Mouse (Mus musculus): ENCODE results near the gene Fcrl5. TPM values are rescaled to one million over a fixed set of nuclear protein-coding genes. Genes with fewer than 3 reads are reported as not detected.

Gene Fcrl5
- not detected for total RNA-seq (2021)
- long read RNA-seq, experiment 1, result 0 reads
- long read RNA-seq, experiment 2, result 0 reads

DNA sequence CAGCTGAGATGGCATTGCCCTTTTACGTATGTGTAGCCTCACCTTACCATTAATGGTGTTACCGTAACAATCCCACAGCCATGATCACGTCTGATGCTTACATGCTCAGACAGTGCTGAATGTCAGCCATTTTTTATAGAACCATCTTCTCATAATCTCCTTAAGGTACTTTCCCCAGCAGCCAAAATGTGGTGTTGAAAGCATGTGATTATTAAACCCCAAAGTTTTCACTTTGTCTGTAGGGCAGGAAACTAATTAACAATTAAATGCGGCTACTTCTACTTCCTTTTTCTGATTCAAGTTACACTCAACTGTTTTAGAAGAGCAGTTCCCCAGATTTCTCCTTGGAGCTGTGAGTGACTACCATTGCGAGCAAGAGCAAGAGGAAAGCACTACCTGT lies at the start of gene Fcrl5:
Gene Fcrl5 (plus strand): TSS at position 295 of the 400 bp plus-strand sequence.
- Histone ChIP-seq H3K27ac (no peak within 1 kb of the TSS), H3K4me3 (no peak within 1 kb of the TSS)
- intact Hi-C loops (cut with DNase I), result no loop called here
- TF ChIP-seq CTCF (IDR thresholded peaks at IDR 0.05), result no peak
- DNase-seq (ENCODE audit: extremely low spot score in 1 of 2, low spot score in 2 of 2), result no peak

DNA sequence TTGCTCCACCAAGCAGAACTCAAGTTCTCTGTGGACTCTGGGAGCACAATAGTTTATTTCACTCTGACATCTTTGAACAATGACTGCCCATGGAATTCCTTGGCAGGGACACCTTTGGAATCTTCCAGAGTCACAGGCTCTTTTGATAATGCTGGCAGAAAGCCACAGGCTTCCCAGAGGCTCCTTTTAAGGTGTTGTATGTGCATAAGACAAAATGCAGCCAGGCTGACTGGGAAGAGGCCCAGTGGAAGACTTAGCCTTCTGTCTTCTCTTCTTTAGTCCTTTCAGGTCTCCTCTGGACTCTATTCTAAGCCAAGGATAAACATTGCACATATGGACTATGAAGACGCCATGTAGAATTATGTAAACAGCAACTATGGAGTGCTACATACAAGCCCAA lies 44.6 kb upstream of the Fcrl5 start:
- TF ChIP-seq CTCF (IDR thresholded peaks at IDR 0.05), result no peak
- intact Hi-C loops (cut with DNase I), result no loop called here
- Histone ChIP-seq H3K27ac (no peak overlapping the region), H3K4me3 (no peak overlapping the region)
- no peak for DNase-seq (ENCODE audit: extremely low spot score in 1 of 2, low spot score in 2 of 2)

DNA sequence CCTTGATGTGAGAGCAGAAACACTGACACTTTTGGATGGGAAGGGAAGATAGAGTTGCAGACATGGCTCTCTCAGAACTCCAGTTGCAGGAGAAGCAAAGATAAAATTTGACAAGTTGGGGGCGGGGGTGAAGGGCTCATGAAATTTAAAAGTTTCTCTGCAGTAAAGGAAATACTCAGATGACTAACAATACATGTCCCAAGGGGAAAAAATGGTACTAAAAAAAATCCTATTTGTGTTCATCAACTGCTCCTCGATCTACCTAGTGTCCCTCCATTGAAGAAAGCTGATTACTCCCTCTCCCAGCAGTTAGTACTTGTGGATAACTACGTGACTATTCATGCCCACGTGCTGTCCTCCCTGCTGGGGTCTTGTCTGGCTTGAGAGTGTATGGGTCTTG lies 36.8 kb upstream of the Fcrl5 start:
- Histone ChIP-seq H3K4me3 (no peak overlapping the region), H3K27ac (no peak overlapping the region)
- no peak for TF ChIP-seq CTCF (IDR thresholded peaks at IDR 0.05)
- DNase-seq (ENCODE audit: extremely low spot score in 1 of 2, low spot score in 2 of 2), result no peak
- intact Hi-C loops (cut with DNase I), result no loop called here

DNA sequence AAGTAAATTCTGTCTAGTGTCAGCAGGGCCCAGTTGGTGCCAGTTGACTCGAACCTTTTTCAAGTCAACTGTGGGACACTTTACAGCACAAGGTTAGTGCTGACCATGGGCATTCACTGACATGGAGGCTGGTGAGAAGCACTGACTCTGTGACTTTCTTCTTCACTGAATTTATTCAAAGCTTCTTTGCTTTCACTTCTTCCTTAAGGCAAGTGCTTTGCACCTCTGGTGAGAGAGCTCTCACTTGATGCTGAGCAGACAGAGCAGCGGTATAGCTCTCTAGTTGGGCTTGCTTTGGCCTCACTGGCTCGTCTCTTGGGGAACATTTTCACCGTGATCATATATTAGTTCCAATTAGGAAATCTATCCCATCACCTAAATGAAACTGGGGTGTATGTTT lies 35.7 kb upstream of the Fcrl5 start:
- no peak for DNase-seq (ENCODE audit: extremely low spot score in 1 of 2, low spot score in 2 of 2)
- Histone ChIP-seq H3K4me3 (no peak overlapping the region), H3K27ac (no peak overlapping the region)
- intact Hi-C loops (cut with DNase I), result loop anchor here (10.0 kb wide), 1 partner anchor 155 kb away; no protein-coding TSS in a partner anchor
- TF ChIP-seq CTCF (IDR thresholded peaks at IDR 0.05), result no peak

DNA sequence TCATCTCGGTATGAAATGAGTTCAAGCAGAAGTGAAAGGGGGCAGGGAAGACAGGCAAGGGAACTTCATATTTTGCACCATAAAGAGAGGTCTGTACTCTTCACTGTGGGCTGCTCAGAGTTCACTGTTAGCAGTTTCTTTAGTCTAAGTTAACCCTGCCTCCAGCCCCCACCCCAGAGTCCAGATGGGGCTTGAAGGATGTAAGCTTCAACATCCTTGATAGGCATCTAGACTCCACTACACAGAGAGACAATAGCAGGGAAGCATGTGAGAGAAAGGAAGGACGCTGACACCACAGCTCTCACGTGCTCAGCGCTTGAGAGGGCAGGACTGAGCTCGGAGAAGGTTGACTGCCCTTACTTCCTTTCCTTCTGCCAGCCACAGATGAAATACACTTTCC lies 34.3 kb upstream of the Fcrl5 start:
- DNase-seq (ENCODE audit: extremely low spot score in 1 of 2, low spot score in 2 of 2), result no peak
- intact Hi-C loops (cut with DNase I), result loop anchor here (10.0 kb wide), 1 partner anchor 157 kb away; no protein-coding TSS in a partner anchor

DNA sequence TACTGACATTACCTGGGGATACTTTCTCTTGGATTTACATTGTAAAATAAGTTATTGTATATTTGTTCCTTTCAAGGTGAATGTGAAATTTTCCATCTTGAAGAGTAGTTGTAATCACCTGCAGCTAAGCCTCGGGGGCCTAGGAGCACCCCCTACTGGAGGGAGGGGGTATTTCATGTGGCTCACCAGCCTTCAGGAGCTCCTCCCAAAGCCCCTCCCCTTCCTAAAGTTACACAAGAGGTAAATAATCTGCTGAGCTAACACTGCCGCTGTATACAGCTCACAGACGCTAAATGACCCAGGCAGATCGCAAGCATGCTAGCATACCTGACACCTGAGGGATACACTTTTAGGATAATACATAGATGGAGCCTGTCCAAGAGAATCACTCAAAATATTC lies 27.4 kb upstream of the Fcrl5 start:
- intact Hi-C loops (cut with DNase I), result loop anchor here (5.0 to 10.0 kb wide), 2 partner anchors 86 to 163 kb away; no protein-coding TSS in a partner anchor

More for the DNA sequence above, 34.3 kb upstream of the Fcrl5 start:
- Histone ChIP-seq H3K27ac (no peak overlapping the region), H3K4me3 (no peak overlapping the region)
- no peak for TF ChIP-seq CTCF (IDR thresholded peaks at IDR 0.05)

DNA sequence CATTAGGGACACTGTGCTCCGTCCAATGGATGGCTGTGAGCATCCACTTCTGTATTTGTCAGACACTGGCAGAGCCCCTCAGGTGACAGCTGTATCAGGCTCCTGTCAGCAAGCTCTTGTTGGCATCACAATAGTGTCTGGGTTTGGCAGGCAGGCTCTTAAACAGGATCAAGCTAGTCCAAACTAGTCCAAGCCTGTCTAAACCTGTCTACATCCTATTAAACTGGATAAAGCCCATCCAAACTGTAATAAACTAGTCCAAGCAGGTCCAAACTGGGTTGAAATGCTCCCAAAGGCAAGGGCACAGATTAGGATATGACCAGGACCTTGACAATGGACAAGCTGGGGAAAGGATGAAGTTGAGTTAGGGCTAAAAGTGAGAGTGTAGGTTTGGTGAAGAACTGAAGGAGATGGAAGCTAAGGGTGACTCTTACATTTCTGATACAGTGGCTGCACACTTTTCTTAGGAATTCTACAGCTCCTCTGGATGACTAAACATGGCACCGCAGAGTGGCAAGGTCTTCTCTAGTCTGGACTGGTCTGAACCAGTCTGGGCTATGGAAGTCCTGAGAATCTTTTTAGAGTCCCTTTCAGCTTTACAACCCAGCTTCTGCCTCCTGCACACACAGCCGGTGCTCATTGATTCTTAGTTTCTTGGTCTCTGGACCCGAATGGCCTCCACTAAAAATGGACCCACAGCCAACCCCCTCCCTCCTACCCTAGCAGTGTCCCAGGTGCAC lies 26.2 kb upstream of the Fcrl5 start:
- H3K27ac ChIP-seq, result no peak overlapping the region
- intact Hi-C loops (cut with DNase I), result loop anchor here (5.0 to 10.0 kb wide), 2 partner anchors 87 to 165 kb away; no protein-coding TSS in a partner anchor

More for the DNA sequence above, 27.4 kb upstream of the Fcrl5 start:
- no peak for DNase-seq (ENCODE audit: extremely low spot score in 1 of 2, low spot score in 2 of 2)
- Histone ChIP-seq H3K4me3 (no peak overlapping the region), H3K27ac (no peak overlapping the region)
- peak; percentile 48 for TF ChIP-seq CTCF (IDR thresholded peaks at IDR 0.05)

DNA sequence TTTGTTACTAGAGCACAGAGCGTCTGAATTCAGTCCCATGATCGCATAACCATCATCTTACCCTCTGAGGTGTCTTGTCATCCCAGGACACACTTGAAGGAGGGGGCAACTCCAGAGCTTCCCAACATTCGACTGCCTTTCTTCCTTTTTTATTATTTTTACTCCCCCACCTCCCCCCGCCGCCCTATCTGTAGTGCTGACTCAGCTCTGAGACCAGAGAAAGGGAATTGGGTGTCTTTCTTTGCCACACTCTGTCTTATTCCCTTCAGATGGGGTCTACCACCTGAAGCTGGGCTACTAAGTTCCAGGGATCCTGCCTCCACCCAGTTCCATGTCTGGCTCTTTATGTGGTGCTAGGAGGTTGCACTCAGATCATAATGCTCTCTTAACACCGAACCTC lies 25.0 kb upstream of the Fcrl5 start:
- intact Hi-C loops (cut with DNase I), result loop anchor here (1.0 to 2.0 kb wide), 2 partner anchors 89 to 152 kb away; no protein-coding TSS in a partner anchor
- TF ChIP-seq CTCF (IDR thresholded peaks at IDR 0.05), result no peak

More for the DNA sequence above, 26.2 kb upstream of the Fcrl5 start:
- no peak for TF ChIP-seq CTCF (IDR thresholded peaks at IDR 0.05)
- no peak overlapping the region for H3K4me3 ChIP-seq
- no peak for DNase-seq (ENCODE audit: extremely low spot score in 1 of 2, low spot score in 2 of 2)

DNA sequence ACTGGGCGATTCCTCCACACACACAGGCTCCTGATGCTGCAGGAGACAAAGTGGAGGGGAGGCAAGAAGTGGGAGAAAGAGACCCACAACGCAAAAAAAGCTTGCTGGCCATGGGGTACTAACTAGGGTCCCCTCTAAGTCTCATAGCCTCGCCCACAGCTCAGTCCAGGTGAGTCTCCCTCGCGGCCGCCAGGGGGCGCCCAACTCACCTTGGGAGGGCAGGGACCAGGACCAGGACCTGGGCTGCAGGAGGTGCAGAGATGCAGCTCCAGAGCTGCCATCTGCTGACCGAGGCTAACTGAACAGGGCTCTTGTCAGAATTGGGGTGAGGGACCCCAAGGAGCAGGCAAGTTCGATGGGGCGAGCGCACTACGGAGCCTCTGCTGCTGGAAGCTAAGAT lies 24.4 kb upstream of the Fcrl5 start:
- DNase-seq (ENCODE audit: extremely low spot score in 1 of 2, low spot score in 2 of 2), result peak; percentile 18 to 21
- intact Hi-C loops (cut with DNase I), result loop anchor here (1.0 to 2.0 kb wide), 2 partner anchors 88 to 152 kb away; no protein-coding TSS in a partner anchor
- H3K27ac ChIP-seq, result no peak overlapping the region
- H3K4me3 ChIP-seq, result no peak overlapping the region
- peak; percentile 80 for TF ChIP-seq CTCF (IDR thresholded peaks at IDR 0.05)

More for the DNA sequence above, 25.0 kb upstream of the Fcrl5 start:
- DNase-seq (ENCODE audit: extremely low spot score in 1 of 2, low spot score in 2 of 2), result no peak
- H3K27ac ChIP-seq, result no peak overlapping the region
- H3K4me3 ChIP-seq, result no peak overlapping the region

DNA sequence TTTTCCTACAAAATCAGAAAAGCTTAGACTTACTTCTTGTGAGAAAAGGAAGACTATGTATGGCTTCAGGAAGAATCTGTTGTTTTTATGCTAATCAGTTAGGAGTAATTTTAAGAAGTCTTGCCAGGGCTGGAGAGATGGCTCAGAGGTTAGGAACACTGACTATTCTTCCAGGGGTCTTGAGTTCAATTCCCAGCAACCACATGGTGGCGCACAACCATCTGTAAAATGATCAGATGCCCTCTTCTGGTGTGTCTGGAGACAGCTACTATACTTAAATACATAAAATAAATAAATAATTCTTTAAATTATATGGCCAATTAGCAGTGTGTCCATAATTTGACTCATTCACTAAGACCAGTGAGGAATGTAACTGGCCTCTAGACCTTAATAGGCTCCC lies 14.9 kb upstream of the Fcrl5 start:
- no peak overlapping the region for H3K27ac ChIP-seq
- intact Hi-C loops (cut with DNase I), result no loop called here
- TF ChIP-seq CTCF (IDR thresholded peaks at IDR 0.05), result no peak; the same call in 1 of the 2 replicates
- no peak for DNase-seq (ENCODE audit: extremely low spot score in 1 of 2, low spot score in 2 of 2)
- no peak overlapping the region for H3K4me3 ChIP-seq

DNA sequence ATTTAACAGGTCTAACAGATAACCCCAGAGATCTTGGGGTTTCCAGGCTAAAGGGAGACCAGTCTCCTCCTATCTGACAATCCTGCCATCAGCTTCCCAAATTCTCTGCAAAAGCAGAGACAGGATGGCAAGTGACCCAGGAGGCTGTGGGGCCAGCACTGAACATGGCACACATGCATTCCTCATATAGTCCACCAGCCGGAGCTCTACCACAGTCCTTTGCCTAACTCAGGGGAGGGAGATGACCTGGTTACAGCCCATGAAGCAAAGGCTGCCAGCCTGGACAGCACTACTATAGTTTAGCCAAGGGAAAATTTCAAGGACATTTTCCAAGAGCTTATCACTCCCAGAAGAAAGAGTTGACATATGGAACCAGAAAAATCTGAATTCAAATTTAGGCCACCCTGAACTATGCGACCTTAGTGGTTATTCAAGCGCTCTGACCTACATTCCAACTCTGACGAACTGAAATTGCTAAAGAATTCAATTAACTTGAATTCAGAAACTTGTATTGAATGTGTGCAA lies 13.1 kb upstream of the Fcrl5 start:
- intact Hi-C loops (cut with DNase I), result no loop called here
- TF ChIP-seq CTCF (IDR thresholded peaks at IDR 0.05), result no peak; the same call in 1 of the 2 replicates
- Histone ChIP-seq H3K27ac (no peak overlapping the region), H3K4me3 (no peak overlapping the region)
- no peak for DNase-seq (ENCODE audit: extremely low spot score in 1 of 2, low spot score in 2 of 2)

DNA sequence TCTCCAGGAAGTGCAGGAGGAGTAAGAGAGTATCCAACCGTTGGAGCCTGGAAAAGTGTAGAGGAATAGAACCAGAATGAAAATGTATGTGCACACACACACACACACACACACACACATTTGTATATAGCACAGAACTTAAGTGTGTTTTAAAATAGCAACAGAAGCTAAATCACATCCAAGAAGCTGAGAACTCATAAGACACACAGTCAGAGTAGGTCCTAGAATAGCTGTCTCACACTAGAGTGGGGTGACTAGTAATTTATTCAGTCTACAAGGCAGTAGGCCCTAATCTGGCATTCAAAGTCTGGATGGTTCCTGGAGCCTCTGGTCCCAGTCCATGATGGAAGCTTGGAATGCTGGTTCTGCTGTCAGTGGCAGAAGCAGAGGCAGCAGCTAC lies 5.0 kb downstream of the Fcrl5 start:
- no peak for TF ChIP-seq CTCF (IDR thresholded peaks at IDR 0.05)
- no peak overlapping the region for H3K4me3 ChIP-seq
- H3K27ac ChIP-seq, result no peak overlapping the region
- DNase-seq (ENCODE audit: extremely low spot score in 1 of 2, low spot score in 2 of 2), result no peak
- intact Hi-C loops (cut with DNase I), result no loop called here

Measured in left cerebral cortex, adult 2 months (tissue).